ENCODE assay signal across 8 mouse cellular contexts in the genomic region with DNA sequence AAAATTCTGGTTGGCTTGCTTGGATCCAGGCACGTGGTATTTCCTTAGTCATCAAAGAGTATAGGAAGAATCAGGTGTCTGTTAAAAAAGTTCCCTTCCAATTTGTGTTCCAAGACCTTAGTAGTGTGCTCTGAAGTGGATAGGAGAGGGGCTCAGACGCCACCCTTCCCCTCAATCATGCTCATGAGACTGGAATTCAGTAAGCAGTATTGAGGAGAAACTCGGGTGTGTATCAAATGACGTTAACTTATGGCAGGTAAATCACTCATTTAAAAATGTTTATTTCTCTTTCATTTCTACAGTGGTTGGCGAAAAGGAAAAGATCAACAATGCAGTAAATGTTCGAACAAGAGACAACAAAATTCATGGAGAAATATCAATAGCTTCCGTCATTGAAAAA. TPM values are rescaled to one million over a fixed set of nuclear protein-coding genes. Genes with fewer than 3 reads are reported as not detected.
DNase-seq lines count a peak whose midpoint lies in the region; ATAC-seq and TF ChIP-seq lines count a peak whose summit lies in the region.

Gene Tm2d3 (plus strand): TSS at position 301 of the 400 bp plus-strand sequence.

- H3K9ac ChIP-seq in embryonic facial prominence, embryonic 14.5 days (ENCODE audit: low read depth, low read length), result no peak within 1 kb of the TSS
- no peak within 1 kb of the TSS for H3K9ac ChIP-seq in limb, embryonic 14.5 days (ENCODE audit: low read depth, low read length, severe bottlenecking)
- H3K9ac ChIP-seq in stomach, embryonic 14.5 days (replicated peaks; ENCODE audit: low read depth, low read length), result no peak within 1 kb of the TSS

- no peaks in the 10 kb centered on the region for H3K27me3 ChIP-seq in spleen, adult 2 months (ENCODE audit: control insufficient read depth, insufficient read depth, low read length)
- H3K27me3 ChIP-seq in embryonic facial prominence, embryonic 14.5 days (replicated peaks; ENCODE audit: control insufficient read depth, insufficient read depth, low read length), result no peaks in the 10 kb centered on the region
- H3K27me3 ChIP-seq in limb, embryonic 14.5 days (ENCODE audit: control insufficient read depth, insufficient read depth, low read length), result no peaks in the 10 kb centered on the region
- H3K27me3 ChIP-seq in stomach, embryonic 14.5 days (ENCODE audit: control insufficient read depth, insufficient read depth, low read length), result no peaks in the 10 kb centered on the region

- H3K9me3 ChIP-seq in embryonic facial prominence, embryonic 14.5 days (ENCODE audit: control insufficient read depth, low read length), result no peaks in the 10 kb centered on the region
- H3K9me3 ChIP-seq in limb, embryonic 14.5 days (ENCODE audit: control insufficient read depth, low read length), result no peaks in the 10 kb centered on the region
- no peaks in the 10 kb centered on the region for H3K9me3 ChIP-seq in stomach, embryonic 14.5 days (ENCODE audit: control insufficient read depth, low read depth, low read length)

- H3K4me3 ChIP-seq in spleen, adult 2 months (ENCODE audit: extremely low read depth, insufficient read depth, insufficient read length), result no peak within 1 kb of the TSS
- H3K4me3 ChIP-seq in embryonic facial prominence, embryonic 14.5 days (ENCODE audit: low read depth, low read length), result no peak within 1 kb of the TSS
- H3K4me3 ChIP-seq in limb, embryonic 14.5 days (replicated peaks; ENCODE audit: low read length), result no peak within 1 kb of the TSS
- no peak within 1 kb of the TSS for H3K4me3 ChIP-seq in stomach, embryonic 14.5 days (ENCODE audit: low read depth, low read length)

- peaks cover 1% of the 10 kb centered on the region; the same call in 1 of the 2 replicates for H3K36me3 ChIP-seq in spleen, adult 2 months (ENCODE audit: control insufficient read depth, insufficient read depth, low read length)
- H3K36me3 ChIP-seq in embryonic facial prominence, embryonic 14.5 days (ENCODE audit: control insufficient read depth, insufficient read depth, low read length), result 0 out of 2 replicates have a peak, but pooled peaks cover 6% of the 10 kb centered on the region
- peaks cover 3% of the 10 kb centered on the region; the same call in 1 of the 2 replicates for H3K36me3 ChIP-seq in limb, embryonic 14.5 days (ENCODE audit: control insufficient read depth, insufficient read depth, low read length)
- 0 out of 2 replicates have a peak, but pooled peaks cover 4% of the 10 kb centered on the region for H3K36me3 ChIP-seq in stomach, embryonic 14.5 days (ENCODE audit: control insufficient read depth, insufficient read depth, low read length)

- 97% methylated on average over 7 of the region's 7 CpGs for WGBS in spleen, adult 2 months
- WGBS in embryonic facial prominence, embryonic 14.5 days, result 81% methylated on average over 7 of the region's 7 CpGs
- 85% methylated on average over 7 of the region's 7 CpGs for WGBS in limb, embryonic 14.5 days
- WGBS in stomach, embryonic 14.5 days, result 81% methylated on average over 7 of the region's 7 CpGs

- no peak for ATAC-seq in embryonic facial prominence, embryonic 14.5 days (ENCODE audit: low read depth)
- ATAC-seq in limb, embryonic 14.5 days (ENCODE audit: low FRiP score, low read depth), result no peak
- ATAC-seq in stomach, embryonic 14.5 days (ENCODE audit: insufficient number of reproducible peaks, insufficient read depth, low FRiP score, low read depth), result no peak

- no peak within 1 kb of the TSS for H3K4me2 ChIP-seq in embryonic facial prominence, embryonic 14.5 days (ENCODE audit: low read depth, low read length)
- no peak within 1 kb of the TSS for H3K4me2 ChIP-seq in limb, embryonic 14.5 days (replicated peaks; ENCODE audit: low read depth, low read length, severe bottlenecking)
- H3K4me2 ChIP-seq in stomach, embryonic 14.5 days (replicated peaks; ENCODE audit: low read depth, low read length), result no peak within 1 kb of the TSS

- H3K27ac ChIP-seq in spleen, adult 2 months (ENCODE audit: insufficient read depth, low read length), result no peak within 1 kb of the TSS
- H3K27ac ChIP-seq in embryonic facial prominence, embryonic 14.5 days (replicated peaks; ENCODE audit: low read depth, low read length), result no peak within 1 kb of the TSS
- H3K27ac ChIP-seq in limb, embryonic 14.5 days (replicated peaks; ENCODE audit: low read depth, low read length), result no peak within 1 kb of the TSS
- H3K27ac ChIP-seq in stomach, embryonic 14.5 days (ENCODE audit: low read length), result no peak within 1 kb of the TSS

- peaks cover 6% of the 10 kb centered on the region; the same call in 1 of the 2 replicates for H3K4me1 ChIP-seq in spleen, adult 2 months (ENCODE audit: control insufficient read depth, insufficient read depth, insufficient read length)
- H3K4me1 ChIP-seq in embryonic facial prominence, embryonic 14.5 days (ENCODE audit: control insufficient read depth, insufficient read depth, low read length), result peaks cover 14% of the 10 kb centered on the region
- peaks cover 10% of the 10 kb centered on the region for H3K4me1 ChIP-seq in limb, embryonic 14.5 days (ENCODE audit: control insufficient read depth, insufficient read depth, low read length)
- peaks cover 8% of the 10 kb centered on the region; the same call in 1 of the 2 replicates for H3K4me1 ChIP-seq in stomach, embryonic 14.5 days (ENCODE audit: control insufficient read depth, insufficient read depth, low read length)

- TF ChIP-seq POLR2A in spleen, adult 2 months (IDR thresholded peaks at IDR 0.05; ENCODE audit: low read depth, low read length), result no peak
- no peak for TF ChIP-seq POLR2A in limb, embryonic 14.5 days (IDR thresholded peaks at IDR 0.05; ENCODE audit: borderline replicate concordance, extremely low read depth, insufficient read depth, insufficient read length)

- DNase-seq in spleen, adult 2 months (ENCODE audit: low read depth in 1 of 2, low spot score in 2 of 2), result no peak
- DNase-seq in spleen, adult 18-20 months, result no peak
- no peak for DNase-seq in embryonic facial prominence, embryonic 14.5 days (ENCODE audit: low spot score)
- no peak for DNase-seq in heart, postnatal 4 days
- DNase-seq in limb, embryonic 14.5 days (ENCODE audit: low spot score), result no peak
- no peak for DNase-seq in thymus, postnatal 25 days
- no peak for DNase-seq in natural killer cell, adult 2 months (ENCODE audit: low spot score in 2 of 2)

- no peak for TF ChIP-seq CTCF in spleen, adult 2 months (IDR thresholded peaks at IDR 0.05; ENCODE audit: extremely low read depth, insufficient read depth, insufficient read length, insufficient replicate concordance)

RNA-seq across cellular contexts. Expression of gene Tm2d3, which starts in this region (rescaled TPM):
- polyA plus RNA-seq in spleen, adult 2 months (2012; rRNA removed), result 46.4 and 82.0 TPM in 2 replicates
- 78.7 and 83.1 TPM in 2 replicates for polyA plus RNA-seq in embryonic facial prominence, embryonic 14.5 days (2014; fragmentation: Nextera tagmentation; extraction: Ambion mirVana)
- total RNA-seq in heart, postnatal 4 days (2021), result 10 to 100 TPM; 17.2 to 20.1 TPM
- 119 and 163 TPM in 2 replicates for polyA plus RNA-seq in limb, embryonic 14.5 days (2012; rRNA removed)
- 92.9 and 93.5 TPM in 2 replicates for polyA plus RNA-seq in limb, embryonic 14.5 days (2014; fragmentation: Nextera tagmentation; extraction: Ambion mirVana)
- 94.8 and 98.5 TPM in 2 replicates for polyA plus RNA-seq in stomach, embryonic 14.5 days (2014; fragmentation: Nextera tagmentation; extraction: Ambion mirVana)
